Mouse (Mus musculus) midbrain, postnatal 0 days (tissue): ENCODE data around the gene Ppy. TPM values are rescaled to one million over a fixed set of nuclear protein-coding genes. Genes with fewer than 3 reads are reported as not detected.

ENCODE experiments used
- ATAC-seq: fragments of 200-750 bp; cut with Nextera tagmentation; 2 replicates; pipeline ENCODE4 v1.8.0; 2017; ENCODE audit warnings: moderate number of reproducible peaks, mild to moderate bottlenecking, moderate TSS enrichment, moderate library complexity; ENCODE audit not compliant: low FRiP score
- DNase-seq: peaks from one replicate; pipeline ENCODE4 v3.0.0-alpha.2; 2015; ENCODE audit warnings: low spot score
- H3K27ac ChIP-seq: fragments of 300-500 bp; sonication (generic); 2 replicates; pipeline ENCODE4 v1.5.1; 2014; ENCODE audit warnings: low read depth, mild to moderate bottlenecking, low read length, mixed read lengths
- H3K27me3 ChIP-seq: fragments of 300-500 bp; sonication (generic); 2 replicates; pipeline ENCODE4 v1.6.1; 2014; ENCODE audit warnings: low read length, control low read depth, mixed read lengths; ENCODE audit not compliant: insufficient read depth
- H3K36me3 ChIP-seq: fragments of 300-500 bp; sonication (generic); 2 replicates; pipeline ENCODE4 v1.6.1; 2014; ENCODE audit warnings: low read length, control low read depth, mixed read lengths; ENCODE audit not compliant: insufficient read depth
- H3K4me1 ChIP-seq: fragments of 300-500 bp; sonication (generic); 2 replicates; pipeline ENCODE4 v1.6.1; 2014; ENCODE audit warnings: mild to moderate bottlenecking, control low read depth, antibody characterized with exemption, low read length, mixed read lengths; ENCODE audit not compliant: insufficient read depth
- H3K4me2 ChIP-seq: fragments of 300-500 bp; sonication (generic); 2 replicates; pipeline ENCODE4 v1.6.1; 2014; ENCODE audit warnings: low read depth, mild to moderate bottlenecking, low read length, mixed read lengths; ENCODE audit not compliant: poor library complexity, severe bottlenecking
- H3K4me3 ChIP-seq: fragments of 300-500 bp; sonication (generic); 2 replicates; pipeline ENCODE4 v1.5.1; 2014; ENCODE audit warnings: low read depth, mild to moderate bottlenecking, low read length, moderate library complexity
- H3K9ac ChIP-seq: fragments of 300-500 bp; sonication (generic); replicated peaks from 2 replicates; pipeline ENCODE4 v1.6.1; 2014; ENCODE audit warnings: mild to moderate bottlenecking, low read length, moderate library complexity, mixed read lengths; ENCODE audit not compliant: poor library complexity, severe bottlenecking
- H3K9me3 ChIP-seq: fragments of 300-500 bp; sonication (generic); 2 replicates; pipeline ENCODE4 v1.6.1; 2016; ENCODE audit warnings: low read length, control low read depth
- CTCF ChIP-seq: IDR thresholded peaks from 2 replicates; pipeline ENCODE4 v1.5.1; 2016; ENCODE audit warnings: antibody characterized with exemption, mild to moderate bottlenecking
- WGBS: fragments of 180-500 bp; shearing (Covaris S2); extraction: QIAGEN DNeasy Blood & Tissue Kit; methylation state at CpG from one replicate; pipeline ENCODE4 v1.1.7; 2014; 5-methylcytosine and 5-hydroxymethylcytosine counted together
- polyA plus RNA-seq: library from polyadenylated mRNA; unstranded; fragments of >200 nt; fragmentation: Nextera tagmentation; extraction: Ambion mirVana; gene quantifications from 2 replicates; pipeline ENCODE4 v1.2.1, GENCODE M21; 2015
- total RNA-seq: library from RNA; depleted of rRNA; stranded (reverse); fragments of >200 nt; gene quantifications from 2 replicates; pipeline ENCODE4 v1.2.3, GENCODE M21; 2014; rRNA removed

Ppy gene
- not detected in 2 replicates for total RNA-seq
- polyA plus RNA-seq: not detected in 2 replicates

DNA sequence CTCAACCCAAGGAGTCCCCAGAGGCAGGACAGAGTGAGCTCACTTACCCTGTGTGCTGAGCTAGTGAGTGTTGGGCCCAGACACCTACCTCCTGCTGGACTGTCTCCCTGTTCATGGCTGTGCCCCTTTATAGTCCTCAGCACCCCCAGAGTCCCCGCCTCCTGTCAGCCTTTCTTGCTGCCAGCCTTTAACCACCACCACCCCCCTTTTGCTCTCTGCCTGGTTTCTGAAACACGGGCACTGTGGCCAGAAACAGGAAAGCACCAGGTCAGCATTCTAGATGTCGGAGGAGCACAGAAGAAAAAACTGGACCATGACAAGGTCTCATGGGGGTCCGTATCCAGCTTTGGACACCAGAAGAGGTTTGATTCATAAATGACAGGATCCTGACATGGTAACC lies at the start of gene Ppy:
Gene Ppy (minus strand): TSS at position 101 of the 400 bp plus-strand sequence.
- TF ChIP-seq CTCF: no peak
- Histone ChIP-seq H3K4me3 (no peak within 1 kb of the TSS), H3K9ac (no peak within 1 kb of the TSS), H3K27me3 (peaks cover 19% of the 10 kb centered on the region), H3K4me1 (no peaks in the 10 kb centered on the region; the same call in 1 of the 2 replicates), H3K4me2 (no peak within 1 kb of the TSS), H3K27ac (no peak within 1 kb of the TSS), H3K36me3 (no peaks in the 10 kb centered on the region), H3K9me3 (no peaks in the 10 kb centered on the region)
- WGBS: 85% methylated on average over 4 of the region's 4 CpGs
- DNase-seq (no peak), ATAC-seq (no peak)

- Histone ChIP-seq H3K27me3 (peaks cover 67% of the 10 kb centered on the region), H3K36me3 (peaks cover under 1% of the 10 kb centered on the region), H3K9me3 (no peaks in the 10 kb centered on the region), H3K9ac (no peak overlapping the region), H3K27ac (no peak overlapping the region), H3K4me3 (no peak overlapping the region), H3K4me2 (0 out of 2 replicates have a peak overlapping the region, but pooled peaks have one; percentile 18), H3K4me1 (no peaks in the 10 kb centered on the region; the same call in 1 of the 2 replicates)
- WGBS: 14% methylated on average over 34 of the region's 34 CpGs
- ATAC-seq: no peak
- TF ChIP-seq CTCF: peak; percentile 30; the same call in 1 of the 2 replicates
- DNase-seq: no peak
These were observed 46.3 kb upstream of the Ppy start for GRCm38 (mm10) chr11:102147213-102147989.

DNA sequence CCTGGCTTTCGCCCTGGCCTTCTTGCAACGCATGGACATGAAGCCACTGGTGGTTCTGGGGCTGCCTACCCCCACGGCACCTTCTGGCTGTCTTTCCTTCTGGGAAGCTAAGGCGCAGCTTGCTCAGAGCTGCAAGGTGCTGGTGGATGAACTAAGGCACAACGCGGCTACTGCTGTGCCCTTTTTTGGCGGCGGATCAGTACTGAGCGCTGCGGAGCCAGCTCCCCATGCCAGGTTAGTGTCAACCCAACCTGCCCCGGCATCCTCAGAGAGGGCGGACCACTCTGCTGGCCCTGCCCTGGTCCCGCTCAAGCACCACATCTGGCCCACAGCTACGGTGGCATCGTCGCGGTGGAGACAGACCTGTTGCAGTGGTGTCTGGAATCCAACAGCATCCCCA lies 45.4 kb upstream of the Ppy start:
- ATAC-seq: no peak
- Histone ChIP-seq H3K4me1 (no peaks in the 10 kb centered on the region; the same call in 1 of the 2 replicates), H3K4me2 (no peak overlapping the region), H3K27me3 (peaks cover 67% of the 10 kb centered on the region), H3K9me3 (no peaks in the 10 kb centered on the region), H3K9ac (no peak overlapping the region), H3K27ac (no peak overlapping the region), H3K4me3 (no peak overlapping the region), H3K36me3 (no peaks in the 10 kb centered on the region)
- TF ChIP-seq CTCF: no peak
- WGBS: 8% methylated on average over 17 of the region's 17 CpGs
- no peak for DNase-seq

- no peak for DNase-seq
- Histone ChIP-seq H3K27me3 (peaks cover 67% of the 10 kb centered on the region), H3K9ac (no peak overlapping the region), H3K4me2 (no peak overlapping the region), H3K4me1 (no peaks in the 10 kb centered on the region; the same call in 1 of the 2 replicates), H3K36me3 (no peaks in the 10 kb centered on the region), H3K27ac (no peak overlapping the region), H3K4me3 (no peak overlapping the region; the same call in 1 of the 2 replicates), H3K9me3 (no peaks in the 10 kb centered on the region)
- no peak for ATAC-seq
- TF ChIP-seq CTCF: no peak
- 4% methylated on average over 16 of the region's 16 CpGs for WGBS
These were observed 44.9 kb upstream of the Ppy start for GRCm38 (mm10) chr11:102146005-102146404.

DNA sequence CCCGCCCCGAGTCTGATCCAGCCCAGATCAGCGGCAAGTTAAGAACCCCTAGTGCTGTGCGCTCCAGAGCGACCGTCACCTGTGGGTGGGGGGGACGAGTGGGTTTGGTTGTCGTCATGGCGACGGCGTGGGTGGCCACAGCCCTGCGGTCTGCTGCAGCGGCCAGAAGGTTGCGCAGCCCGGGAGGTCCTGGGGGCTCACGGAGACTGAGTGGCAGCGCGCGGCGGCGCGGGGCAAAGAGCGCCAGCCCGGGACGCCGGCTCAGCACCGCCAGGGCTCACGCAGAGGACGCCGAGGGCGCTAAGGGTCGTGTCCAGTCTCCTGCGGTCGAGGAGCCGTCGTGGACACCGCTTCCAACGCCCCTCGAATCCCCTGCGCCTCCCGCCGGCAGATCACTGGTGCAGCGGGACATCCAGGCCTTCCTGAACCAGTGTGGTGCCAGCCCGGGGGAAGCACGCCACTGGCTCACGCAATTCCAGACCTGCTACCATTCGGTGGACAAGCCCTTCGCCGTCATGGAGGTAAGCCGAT lies 44.4 kb upstream of the Ppy start, which contains the start of gene Nags:
Gene Nags (plus strand): TSS at position 43 of the 531 bp plus-strand sequence.
- H3K27ac ChIP-seq: no peak within 1 kb of the TSS
- WGBS: 1% methylated on average over 46 of the region's 50 CpGs
- no peak for DNase-seq
- H3K36me3 ChIP-seq: no peaks in the 10 kb centered on the region
- no peaks in the 10 kb centered on the region for H3K9me3 ChIP-seq
- no peaks in the 10 kb centered on the region; the same call in 1 of the 2 replicates for H3K4me1 ChIP-seq
- 0 out of 2 replicates have a peak within 1 kb of the TSS, but pooled peaks have one; percentile 13 for H3K9ac ChIP-seq
- ATAC-seq: no peak
- peak within 1 kb of the TSS; percentile 21; the same call in 1 of the 2 replicates for H3K4me3 ChIP-seq
- TF ChIP-seq CTCF: no peak
- peaks cover 67% of the 10 kb centered on the region for H3K27me3 ChIP-seq
- peak within 1 kb of the TSS; percentile 29 for H3K4me2 ChIP-seq
